Mouse (Mus musculus): ENCODE data around the gene Car1. TPM values are rescaled to one million over a fixed set of nuclear protein-coding genes. Genes with fewer than 3 reads are reported as not detected.
"Not testable (repeated sequence)": the region's sequence is repeated elsewhere in the genome, so short reads cannot be mapped to it uniquely, and the experiment has no call there.

Gene Car1
- polyA plus RNA-seq, 1 experiment from 2014 or later: 0.19 TPM

DNA sequence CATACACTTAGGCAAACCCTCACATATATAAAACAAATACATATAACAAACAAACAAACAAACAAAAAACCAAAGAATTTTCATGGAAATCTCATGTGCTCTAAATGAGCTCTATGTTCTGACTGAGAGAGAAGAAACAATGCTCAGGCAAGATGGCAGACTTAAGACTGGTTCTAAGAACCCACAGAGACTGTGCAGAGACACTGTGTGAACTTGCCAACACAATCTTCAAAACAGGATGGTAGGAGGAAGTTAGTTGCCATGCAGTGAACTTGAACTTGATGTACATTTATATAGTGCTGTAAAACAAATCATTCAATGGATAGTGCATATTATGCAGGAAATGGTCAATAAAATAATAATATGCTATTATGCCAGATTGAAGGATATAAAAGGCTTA is 1.5 kb downstream of the Car1 start:
- no peak overlapping the region for H3K27ac ChIP-seq
- no peak overlapping the region for H3K9ac ChIP-seq
- H3K4me3 ChIP-seq: no peak overlapping the region
- no peaks in the 10 kb centered on the region for H3K36me3 ChIP-seq (replicated peaks)
- no peaks in the 10 kb centered on the region for H3K9me3 ChIP-seq
- H3K27me3 ChIP-seq (replicated peaks): no peaks in the 10 kb centered on the region
- H3K4me1 ChIP-seq: no peaks in the 10 kb centered on the region
- no peak for ATAC-seq (replicated peaks)
- no peak overlapping the region for H3K4me2 ChIP-seq

DNA sequence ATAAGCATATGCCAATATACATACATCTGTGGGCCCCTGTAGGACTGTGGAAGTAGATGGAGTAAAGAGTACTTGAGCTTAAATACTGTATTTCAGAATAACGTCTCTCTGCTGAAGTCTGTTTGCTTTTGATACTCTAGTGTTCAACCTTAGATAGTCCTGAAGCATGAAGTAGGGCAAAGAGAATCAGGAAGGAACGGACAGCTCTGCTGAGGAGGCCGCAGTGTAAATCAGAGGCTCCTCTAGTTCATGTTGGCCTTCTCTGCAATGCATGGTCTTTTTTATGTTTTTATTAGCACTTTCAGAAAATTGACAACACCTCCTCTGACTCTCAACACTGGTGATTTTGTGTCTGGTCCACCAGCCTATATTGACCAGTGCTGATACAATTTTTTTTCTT is 2.2 kb downstream of the Car1 start:
- H3K4me1 ChIP-seq: no peaks in the 10 kb centered on the region
- no peak overlapping the region for H3K9ac ChIP-seq
- 87% methylated on average over 3 of the region's 3 CpGs for WGBS
- ATAC-seq (replicated peaks): no peak
- no peaks in the 10 kb centered on the region for H3K36me3 ChIP-seq (replicated peaks)
- no peak overlapping the region for H3K4me3 ChIP-seq
- H3K27ac ChIP-seq: no peak overlapping the region
- no peaks in the 10 kb centered on the region for H3K27me3 ChIP-seq (replicated peaks)
- H3K4me2 ChIP-seq: no peak overlapping the region
- no peaks in the 10 kb centered on the region for H3K9me3 ChIP-seq

DNA sequence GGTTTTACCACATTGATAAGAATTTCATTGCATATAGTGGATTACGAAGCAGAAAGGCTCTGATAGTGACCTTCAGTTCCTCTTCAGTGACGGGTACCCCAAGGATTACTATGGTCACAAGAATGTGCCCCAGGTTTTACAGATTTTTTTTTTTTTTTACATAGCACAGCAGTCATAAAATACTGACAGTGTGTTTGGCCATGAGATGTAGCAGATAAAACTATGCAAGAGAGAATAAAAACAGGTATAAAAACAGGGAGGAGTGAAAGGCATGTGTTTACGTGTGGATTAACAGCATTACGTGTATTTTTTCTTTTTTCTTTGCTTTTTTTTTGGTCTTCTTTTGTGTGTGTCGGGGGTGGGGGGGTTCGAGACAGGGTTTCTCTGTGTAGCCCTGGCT is 3.3 kb downstream of the Car1 start:
- WGBS: 87% methylated on average over 6 of the region's 6 CpGs
- Histone ChIP-seq H3K27ac (no peak overlapping the region), H3K4me1 (no peaks in the 10 kb centered on the region), H3K27me3 (replicated peaks) (no peaks in the 10 kb centered on the region), H3K9ac (no peak overlapping the region), H3K9me3 (no peaks in the 10 kb centered on the region), H3K4me3 (no peak overlapping the region), H3K4me2 (no peak overlapping the region), H3K36me3 (replicated peaks) (no peaks in the 10 kb centered on the region)
- ATAC-seq (replicated peaks): no peak

DNA sequence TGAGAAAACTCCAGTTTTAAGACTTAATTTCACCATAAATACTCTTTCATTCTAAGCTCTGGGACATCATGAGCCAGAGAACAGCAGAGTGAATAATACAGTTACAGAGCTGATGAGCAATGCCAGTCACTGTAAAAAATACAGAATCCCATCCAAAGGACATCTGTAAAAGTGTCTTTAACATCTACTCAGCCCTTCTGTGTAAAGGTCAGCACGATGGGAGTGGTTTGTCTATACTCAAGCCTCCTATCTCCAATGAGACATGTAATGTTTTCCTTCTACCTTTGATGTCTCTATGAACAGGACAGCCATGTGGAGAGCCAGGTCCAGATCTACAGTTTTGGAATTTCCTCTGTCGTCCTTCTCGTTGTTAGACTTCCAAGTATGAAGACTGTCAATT is 11.1 kb downstream of the Car1 start:
- WGBS: 85% methylated on average over 3 of the region's 3 CpGs
- H3K36me3 ChIP-seq (replicated peaks): no peaks in the 10 kb centered on the region
- H3K9ac ChIP-seq: no peak overlapping the region
- no peaks in the 10 kb centered on the region for H3K9me3 ChIP-seq
- no peaks in the 10 kb centered on the region for H3K4me1 ChIP-seq
- no peak for ATAC-seq (replicated peaks)
- no peaks in the 10 kb centered on the region for H3K27me3 ChIP-seq (replicated peaks)
- H3K27ac ChIP-seq: no peak overlapping the region
- no peak overlapping the region for H3K4me2 ChIP-seq
- H3K4me3 ChIP-seq: no peak overlapping the region

DNA sequence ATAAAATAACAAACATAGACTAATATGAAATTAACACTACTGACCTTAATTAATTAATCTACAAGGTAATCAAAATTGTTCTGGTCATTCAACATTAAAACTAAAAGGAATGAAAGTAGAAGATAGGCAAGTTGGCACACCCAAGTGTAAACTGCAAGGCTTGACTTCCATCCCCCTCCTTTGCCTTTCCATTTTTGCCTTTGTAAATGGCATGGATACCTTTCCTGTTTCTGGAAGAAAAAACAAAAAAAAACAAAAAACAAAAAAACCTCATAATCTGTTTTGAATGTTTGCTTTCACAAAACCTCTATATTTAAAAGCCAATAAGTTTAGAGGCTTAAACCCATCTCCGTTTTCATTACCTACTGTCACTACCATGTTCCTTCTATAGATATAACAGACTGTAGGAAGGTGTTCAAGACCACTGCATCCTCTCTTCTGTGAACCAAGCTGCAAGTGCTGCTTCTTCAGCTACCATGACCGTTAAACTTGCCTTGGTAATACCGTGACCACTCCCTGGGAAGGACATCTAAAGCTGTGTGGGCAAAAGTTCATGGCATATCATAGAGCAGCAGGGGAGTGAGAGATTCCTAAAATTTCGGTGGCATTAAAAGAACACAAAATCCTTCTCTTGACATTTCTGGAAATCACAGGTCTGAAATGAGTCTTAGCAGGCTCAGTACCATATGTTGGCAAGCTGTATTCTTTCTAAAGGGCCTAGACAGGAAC is 12.7 kb downstream of the Car1 start:
- no peaks in the 10 kb centered on the region for H3K36me3 ChIP-seq (replicated peaks)
- no peaks in the 10 kb centered on the region for H3K4me1 ChIP-seq
- H3K9ac ChIP-seq: no peak overlapping the region
- no peaks in the 10 kb centered on the region for H3K9me3 ChIP-seq
- no peak overlapping the region for H3K4me3 ChIP-seq
- ATAC-seq (replicated peaks): no peak
- H3K27me3 ChIP-seq (replicated peaks): no peaks in the 10 kb centered on the region
- no peak overlapping the region for H3K27ac ChIP-seq
- 86% methylated on average over 4 of the region's 4 CpGs for WGBS
- no peak overlapping the region for H3K4me2 ChIP-seq

DNA sequence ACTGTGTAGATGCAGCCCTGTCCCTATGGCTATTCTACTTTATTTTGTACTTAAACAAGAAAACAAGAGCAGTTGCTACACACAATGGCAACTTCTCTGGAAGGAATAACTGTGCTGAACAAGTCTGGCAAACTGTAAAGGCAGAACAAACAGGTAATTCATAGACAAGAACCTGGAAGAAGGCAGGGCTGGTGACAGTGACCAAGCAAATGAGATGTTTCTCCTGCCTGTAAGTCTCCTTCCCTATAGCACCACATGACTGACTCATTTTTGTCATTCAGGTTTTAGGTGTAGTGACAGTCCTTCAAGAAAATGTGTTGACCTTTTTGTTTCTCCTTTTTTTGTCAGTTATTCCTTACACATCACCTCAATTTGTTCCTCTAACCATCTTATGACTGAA is 16.1 kb downstream of the Car1 start:
- no peak overlapping the region for H3K9ac ChIP-seq

DNA sequence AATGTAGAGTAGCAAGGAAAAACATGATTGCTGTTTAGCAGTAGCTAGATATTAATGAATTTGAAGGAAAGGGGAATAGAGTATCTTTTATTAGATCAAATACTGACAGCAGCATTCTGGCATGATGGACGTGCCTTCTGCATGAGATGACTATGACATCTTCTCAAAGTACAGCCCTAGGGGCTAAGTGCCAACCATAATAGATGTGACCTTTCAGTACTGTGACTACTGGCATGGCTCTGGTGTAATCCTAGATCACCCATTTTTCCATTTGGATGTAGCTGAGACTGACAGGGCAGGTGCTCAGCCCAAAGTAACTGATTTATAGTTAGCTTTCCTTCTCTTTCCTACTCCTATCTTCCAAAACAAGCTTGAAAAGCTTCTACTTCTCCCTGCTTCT is 20.6 kb downstream of the Car1 start:
- no peak for ATAC-seq (replicated peaks)

More for the DNA sequence above, 16.1 kb downstream of the Car1 start:
- H3K27me3 ChIP-seq (replicated peaks): no peaks in the 10 kb centered on the region
- no peaks in the 10 kb centered on the region for H3K36me3 ChIP-seq (replicated peaks)
- H3K4me1 ChIP-seq: no peaks in the 10 kb centered on the region
- H3K27ac ChIP-seq: no peak overlapping the region
- no peak overlapping the region for H3K4me3 ChIP-seq
- H3K9me3 ChIP-seq: no peaks in the 10 kb centered on the region
- ATAC-seq (replicated peaks): no peak
- no peak overlapping the region for H3K4me2 ChIP-seq

DNA sequence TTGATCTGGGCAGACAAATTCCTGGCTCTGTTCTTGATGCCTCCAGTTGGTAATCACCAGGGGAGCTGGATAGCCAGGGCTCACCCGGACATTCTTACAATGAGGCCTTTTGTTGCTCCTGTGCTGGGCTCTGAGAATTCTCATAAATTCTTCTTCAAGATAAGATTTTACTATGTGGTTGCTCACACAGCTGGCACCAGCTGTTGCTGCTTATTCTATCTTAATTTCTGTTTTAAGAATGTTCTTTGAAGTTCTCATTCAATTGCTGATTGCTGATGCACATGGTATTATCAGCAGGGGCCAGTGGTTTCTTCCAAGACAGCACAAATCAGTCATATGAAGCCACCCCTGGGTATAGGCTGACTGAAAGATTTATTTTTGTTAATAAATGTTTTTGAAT is 21.0 kb downstream of the Car1 start:
- Histone ChIP-seq H3K4me2 (no peak overlapping the region), H3K27ac (no peak overlapping the region), H3K9me3 (no peaks in the 10 kb centered on the region), H3K36me3 (replicated peaks) (no peaks in the 10 kb centered on the region), H3K4me3 (no peak overlapping the region), H3K27me3 (replicated peaks) (no peaks in the 10 kb centered on the region), H3K4me1 (no peaks in the 10 kb centered on the region), H3K9ac (no peak overlapping the region)
- no peak for ATAC-seq (replicated peaks)
- WGBS: 17% methylated on average over 1 of the region's 1 CpGs

More for the DNA sequence above, 20.6 kb downstream of the Car1 start:
- no peak overlapping the region for H3K27ac ChIP-seq
- H3K4me3 ChIP-seq: no peak overlapping the region
- no peaks in the 10 kb centered on the region for H3K36me3 ChIP-seq (replicated peaks)
- 70% methylated on average over 1 of the region's 1 CpGs for WGBS
- H3K9me3 ChIP-seq: no peaks in the 10 kb centered on the region
- no peak overlapping the region for H3K9ac ChIP-seq
- no peak overlapping the region for H3K4me2 ChIP-seq
- H3K27me3 ChIP-seq (replicated peaks): no peaks in the 10 kb centered on the region
- H3K4me1 ChIP-seq: no peaks in the 10 kb centered on the region

DNA sequence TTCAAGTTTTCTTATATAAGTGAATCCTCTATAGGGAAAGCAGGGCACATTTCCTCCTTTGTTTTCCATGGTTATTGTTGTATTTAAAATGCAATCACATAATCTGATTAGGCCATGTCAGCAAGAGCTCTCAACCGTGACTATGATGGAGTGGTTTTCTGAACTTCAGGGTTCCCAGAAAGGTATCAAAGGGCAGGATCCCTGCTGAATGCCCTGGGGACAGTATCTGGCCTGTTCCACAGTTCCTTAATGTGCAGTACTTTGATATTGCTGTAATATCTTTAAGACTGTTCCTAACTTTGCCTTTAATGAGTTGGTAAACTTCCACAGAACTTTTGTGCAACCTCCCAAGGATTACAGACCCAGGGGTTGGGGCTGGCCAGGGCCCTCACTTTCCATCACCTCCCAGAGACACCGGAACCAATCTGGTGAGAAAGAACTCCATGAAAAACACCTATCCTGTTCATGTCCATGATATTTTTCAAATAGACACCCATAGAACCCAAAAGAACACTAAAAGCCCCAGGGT is 21.6 kb downstream of the Car1 start:
- Histone ChIP-seq H3K4me3 (no peak overlapping the region), H3K27me3 (replicated peaks) (no peaks in the 10 kb centered on the region), H3K36me3 (replicated peaks) (no peaks in the 10 kb centered on the region), H3K9ac (no peak overlapping the region), H3K27ac (no peak overlapping the region), H3K4me1 (no peaks in the 10 kb centered on the region), H3K9me3 (no peaks in the 10 kb centered on the region), H3K4me2 (no peak overlapping the region)
- 59% methylated on average over 2 of the region's 2 CpGs for WGBS
- ATAC-seq (replicated peaks): no peak

DNA sequence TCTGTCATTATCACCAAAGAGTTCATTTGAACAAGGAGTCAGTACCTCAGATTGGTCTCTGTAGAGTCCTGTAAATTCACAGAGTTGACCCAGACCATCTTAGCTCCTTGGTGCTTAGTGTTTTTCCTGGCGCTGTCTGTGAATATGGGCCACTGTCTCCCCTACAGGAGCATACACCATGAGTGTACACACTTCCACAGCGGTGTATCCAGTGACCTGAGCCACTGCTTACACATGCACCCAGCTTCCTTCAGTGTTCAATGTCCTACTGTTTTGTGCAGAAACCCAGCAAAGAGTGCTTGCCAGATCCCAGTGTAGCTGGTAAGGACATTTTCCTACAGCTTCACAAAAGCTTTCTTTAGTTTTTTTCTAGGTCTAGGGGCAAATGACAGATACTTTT is 22.8 kb downstream of the Car1 start:
- H3K27me3 ChIP-seq (replicated peaks): no peaks in the 10 kb centered on the region
- H3K27ac ChIP-seq: no peak overlapping the region
- H3K4me1 ChIP-seq: no peaks in the 10 kb centered on the region
- 93% methylated on average over 2 of the region's 2 CpGs for WGBS
- H3K9ac ChIP-seq: no peak overlapping the region
- ATAC-seq (replicated peaks): no peak
- H3K4me2 ChIP-seq: no peak overlapping the region
- H3K4me3 ChIP-seq: no peak overlapping the region
- H3K9me3 ChIP-seq: no peaks in the 10 kb centered on the region
- no peaks in the 10 kb centered on the region for H3K36me3 ChIP-seq (replicated peaks)

DNA sequence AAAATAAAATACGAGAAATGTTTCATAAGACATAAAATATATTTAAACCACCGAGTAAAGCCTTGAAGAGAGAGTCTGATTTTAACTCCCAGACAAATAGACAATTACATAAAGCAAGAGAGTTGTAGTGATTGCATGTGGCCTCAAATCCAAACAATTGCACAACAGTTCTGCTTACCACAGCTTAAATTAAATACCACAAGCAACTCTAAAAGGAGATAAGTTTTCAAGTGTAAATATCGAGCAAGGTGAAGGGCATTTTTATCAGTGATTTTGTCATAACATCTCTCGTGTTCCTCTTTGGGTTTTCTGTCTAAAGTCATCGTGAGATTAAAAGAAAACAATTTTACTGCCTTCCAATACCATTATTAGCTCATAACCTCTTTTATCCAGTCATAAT is 25.0 kb downstream of the Car1 start:
- ATAC-seq (replicated peaks); H3K9me3 ChIP-seq; H3K4me1 ChIP-seq; H3K27me3 ChIP-seq (replicated peaks); H3K4me2 ChIP-seq; H3K4me3 ChIP-seq; H3K36me3 ChIP-seq (replicated peaks); H3K27ac ChIP-seq; H3K9ac ChIP-seq: not testable (repeated sequence)
- WGBS: 90% methylated on average over 5 of the region's 5 CpGs

DNA sequence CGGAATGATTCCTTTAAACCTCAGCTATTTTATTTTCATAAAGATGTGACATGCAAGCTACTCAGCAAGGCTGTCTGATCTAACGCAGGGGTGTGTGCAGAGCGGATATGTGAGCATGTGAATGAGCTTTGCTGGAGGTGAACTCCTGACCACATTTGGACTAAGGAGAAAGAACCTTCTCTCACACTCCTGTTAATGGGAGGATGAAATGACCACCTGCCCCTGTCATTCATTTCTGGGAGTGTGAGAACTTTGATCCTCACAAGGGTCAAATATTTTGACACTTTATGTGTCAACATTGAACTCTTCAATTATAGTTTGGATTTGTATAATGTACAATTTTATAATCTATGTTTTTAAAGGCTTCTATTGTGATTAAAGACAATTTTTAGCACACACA is 25.8 kb downstream of the Car1 start:
- H3K9ac ChIP-seq; H3K4me3 ChIP-seq; H3K36me3 ChIP-seq (replicated peaks); ATAC-seq (replicated peaks); H3K9me3 ChIP-seq; H3K27me3 ChIP-seq (replicated peaks); H3K4me1 ChIP-seq; H3K27ac ChIP-seq; H3K4me2 ChIP-seq: not testable (repeated sequence)
- WGBS: 78% methylated on average over 3 of the region's 3 CpGs

DNA sequence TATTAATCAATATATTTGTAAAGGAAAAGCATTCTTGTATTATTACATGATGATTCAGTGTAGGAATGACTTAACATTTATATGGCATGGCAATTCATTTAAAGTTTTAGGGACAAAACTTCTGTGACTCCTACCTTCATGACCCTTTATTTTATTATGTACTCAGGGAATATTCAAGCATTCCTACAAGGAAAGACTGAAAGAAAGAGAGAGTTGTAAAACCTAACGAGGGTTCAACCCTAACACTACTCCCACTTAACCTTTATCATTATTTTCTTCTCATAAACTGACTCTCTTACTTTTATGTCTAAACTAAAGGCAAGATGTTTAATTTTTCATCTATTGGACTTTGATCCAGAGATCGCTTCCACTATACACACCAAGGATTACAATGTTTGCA is 28.0 kb downstream of the Car1 start:
- Histone ChIP-seq H3K27me3 (replicated peaks) (no peaks in the 10 kb centered on the region), H3K27ac (no peak overlapping the region), H3K9me3 (no peaks in the 10 kb centered on the region), H3K4me3 (no peak overlapping the region), H3K4me2 (no peak overlapping the region), H3K4me1 (no peaks in the 10 kb centered on the region), H3K9ac (no peak overlapping the region), H3K36me3 (replicated peaks) (no peaks in the 10 kb centered on the region)
- no peak for ATAC-seq (replicated peaks)
- WGBS: 85% methylated on average over 2 of the region's 2 CpGs
